Mouse (Mus musculus) embryo, embryonic 10 days (tissue): ENCODE measurements around the gene Defb3.
A peak's percentile ranks its signal among the peaks of the same experiment; 100 is the strongest.
"Not testable (repeated sequence)": the region's sequence is repeated elsewhere in the genome, so short reads cannot be mapped to it uniquely, and the experiment has no call there.

Experiments
- DNase-seq: peaks from one replicate; pipeline ENCODE4 v3.0.0-alpha.2; 2015; ENCODE audit warnings: low spot score

The Defb3 gene

DNA sequence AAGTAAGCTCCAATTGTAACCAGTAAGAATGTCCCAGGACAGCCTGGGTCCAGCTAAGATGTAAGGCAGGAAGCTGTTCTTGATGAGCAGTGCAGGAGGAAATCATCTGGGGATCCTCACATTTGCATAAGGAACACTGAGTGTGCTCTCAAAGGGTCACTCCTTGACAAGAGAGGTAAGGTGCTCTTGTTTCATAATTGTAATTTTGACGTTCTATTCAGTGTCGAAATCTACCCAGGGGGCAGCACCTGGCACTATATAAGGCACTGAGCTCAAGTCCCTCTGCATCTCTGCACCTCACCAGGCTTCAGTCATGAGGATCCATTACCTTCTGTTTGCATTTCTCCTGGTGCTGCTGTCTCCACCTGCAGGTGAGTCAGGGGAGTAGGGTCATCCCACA is at the start of gene Defb3:
TSS of gene Defb3 (plus strand) at position 301 of the 400 bp plus-strand sequence.
- not testable (repeated sequence) for DNase-seq

DNA sequence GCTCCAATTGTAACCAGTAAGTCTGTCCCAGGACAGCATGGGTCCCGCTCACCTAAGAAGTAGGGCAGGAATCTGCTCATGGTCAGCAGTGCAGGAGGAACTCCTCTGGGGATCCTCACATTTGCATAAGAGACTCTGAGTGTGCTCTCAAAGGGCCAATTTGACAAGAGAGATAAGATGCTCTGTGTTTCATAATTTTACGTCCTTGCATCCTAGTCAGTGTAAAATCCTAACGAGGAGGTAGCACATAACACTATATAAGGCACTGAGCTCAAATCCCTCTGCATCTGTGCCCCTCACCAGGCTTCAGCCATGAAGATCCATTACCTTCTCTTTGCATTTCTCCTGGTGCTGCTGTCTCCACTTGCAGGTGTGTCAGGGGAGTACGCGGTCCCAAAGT is 45.9 kb upstream of the Defb3 start, which contains the start of gene Defb5:
TSS of gene Defb5 (plus strand) at position 301 of the 400 bp plus-strand sequence.
- no peak for DNase-seq

DNA sequence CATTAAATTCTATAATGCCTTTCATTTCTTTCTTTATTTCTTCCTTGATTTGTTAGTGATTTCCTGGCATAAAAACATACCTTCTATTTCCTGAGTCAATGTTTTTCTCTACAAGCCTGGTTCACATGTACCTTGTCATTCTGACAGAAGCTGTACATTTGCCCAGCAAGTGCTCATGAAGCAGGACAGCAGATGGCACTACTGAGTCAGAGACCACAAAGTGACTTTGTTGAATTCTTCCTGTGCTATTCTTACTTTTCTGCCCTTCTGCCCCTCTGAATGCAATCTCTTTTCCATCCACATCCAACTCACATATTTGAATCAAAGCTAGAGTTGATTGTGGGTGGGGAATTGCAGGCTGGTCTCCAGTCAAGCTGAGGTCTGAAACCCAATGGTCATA is 35.0 kb upstream of the Defb3 start:
- peak; percentile 6 for DNase-seq

DNA sequence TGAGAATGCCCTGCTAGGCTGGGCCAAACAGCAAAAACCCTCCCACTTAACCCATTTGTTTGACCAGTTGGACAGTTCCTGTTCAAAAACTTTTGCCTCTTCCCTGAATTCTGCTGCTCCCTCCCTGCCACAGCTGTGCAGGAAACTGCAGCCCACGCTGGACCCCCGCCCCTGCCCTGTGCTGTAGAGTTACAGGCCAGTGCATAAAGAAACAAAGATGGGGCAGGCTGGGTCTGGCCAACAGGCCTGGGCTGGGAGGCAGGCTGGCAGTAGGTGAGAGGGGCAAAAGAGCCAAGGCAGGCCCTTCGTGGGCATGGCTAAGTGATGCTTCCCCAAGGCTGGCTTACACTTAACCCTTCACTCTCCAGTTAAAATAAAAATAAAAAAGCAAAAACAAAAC is 33.5 kb upstream of the Defb3 start:
- DNase-seq = no peak

DNA sequence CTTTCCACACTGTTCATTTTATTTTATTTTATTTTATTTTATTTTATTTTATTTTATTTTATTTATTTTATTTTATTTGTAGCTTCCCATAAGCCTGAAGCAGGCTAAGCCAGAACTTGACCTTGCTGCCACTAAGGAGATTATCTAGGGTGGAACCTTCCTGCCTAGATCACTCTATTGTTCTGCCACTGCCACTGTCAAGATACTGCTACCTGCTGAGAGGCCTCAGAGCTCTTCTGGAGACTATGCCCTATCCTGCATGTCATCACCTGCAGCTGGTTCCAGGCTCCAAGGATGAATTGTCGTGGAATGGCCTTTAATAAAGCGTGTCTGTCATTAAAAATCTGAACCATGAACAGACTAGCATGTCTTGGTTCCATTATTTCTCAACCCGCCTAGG is 5.2 kb downstream of the Defb3 start:
- not testable (repeated sequence) for DNase-seq

DNA sequence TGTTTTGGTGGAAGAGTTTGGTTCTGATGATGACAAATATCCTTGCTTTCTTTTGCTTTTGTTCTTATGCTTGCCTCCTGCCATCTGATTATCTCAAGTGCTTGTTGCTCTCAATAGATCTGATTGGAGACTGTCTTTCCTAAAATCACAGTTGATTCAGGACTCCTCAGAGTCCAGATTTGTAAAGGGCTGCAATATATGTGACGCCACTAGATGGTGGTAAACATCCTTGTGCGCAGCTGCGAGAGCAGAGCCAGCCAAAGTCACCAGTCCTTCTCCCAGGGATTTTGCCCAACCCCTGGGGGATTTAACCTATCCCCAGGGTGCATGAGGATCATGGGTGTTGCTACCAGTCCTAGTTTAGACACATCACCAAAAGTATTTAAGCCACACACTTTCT is 38.7 kb downstream of the Defb3 start:
- peak; percentile 48 for DNase-seq
